Mouse (Mus musculus) kidney, postnatal 14 days (tissue): ENCODE results near the gene Pex5l.

Experiments used
- DNase-seq: peaks from one replicate; pipeline ENCODE4 v3.0.0; 2022; ENCODE audit warnings: mixed read lengths

The Pex5l gene

GRCm38 (mm10) chr3:33061428-33061827, 81.6 kb downstream of the Pex5l start:
- no peak for DNase-seq

- DNase-seq = no peak
Observed at GRCm38 (mm10) chr3:33061016-33061415, 82.0 kb downstream of the Pex5l start.

GRCm38 (mm10) chr3:33060343-33060937, 82.6 kb downstream of the Pex5l start:
- no peak for DNase-seq

GRCm38 (mm10) chr3:33048304-33048703, 94.7 kb downstream of the Pex5l start:
- no peak for DNase-seq

GRCm38 (mm10) chr3:33044799-33045106, 98.3 kb downstream of the Pex5l start:
- DNase-seq = no peak

GRCm38 (mm10) chr3:33043896-33044798, 98.9 kb downstream of the Pex5l start:
- DNase-seq = no peak

- no peak for DNase-seq
Observed at GRCm38 (mm10) chr3:33024566-33024965, 118.5 kb downstream of the Pex5l start.

GRCm38 (mm10) chr3:33003901-33004300, 139.1 kb downstream of the Pex5l start:
- no peak for DNase-seq

- DNase-seq = no peak
Observed at GRCm38 (mm10) chr3:33001769-33002168, 141.3 kb downstream of the Pex5l start.

GRCm38 (mm10) chr3:33000383-33001015, 142.5 kb downstream of the Pex5l start:
- DNase-seq = no peak

- no peak for DNase-seq
Observed at GRCm38 (mm10) chr3:32991713-32992575, 151.1 kb downstream of the Pex5l start.

- no peak for DNase-seq
Observed at GRCm38 (mm10) chr3:32987806-32988205, 155.2 kb downstream of the Pex5l start.

GRCm38 (mm10) chr3:32985141-32985540, 157.9 kb downstream of the Pex5l start:
- DNase-seq = no peak

- no peak for DNase-seq
Observed at GRCm38 (mm10) chr3:32979981-32980380, 163.1 kb downstream of the Pex5l start.

GRCm38 (mm10) chr3:32979238-32979637, 163.8 kb downstream of the Pex5l start:
- DNase-seq = no peak

GRCm38 (mm10) chr3:32970257-32970656, 172.8 kb downstream of the Pex5l start:
- no peak for DNase-seq

GRCm38 (mm10) chr3:32968671-32969425, 174.2 kb downstream of the Pex5l start:
- DNase-seq = no peak

- no peak for DNase-seq
Observed at GRCm38 (mm10) chr3:32965528-32965927, 177.5 kb downstream of the Pex5l start.

GRCm38 (mm10) chr3:32961494-32961893, 181.6 kb downstream of the Pex5l start:
- DNase-seq = no peak

GRCm38 (mm10) chr3:32951382-32951781, 191.7 kb downstream of the Pex5l start:
- DNase-seq = no peak

- DNase-seq = no peak
Observed at GRCm38 (mm10) chr3:32947486-32947885, 195.6 kb downstream of the Pex5l start.

GRCm38 (mm10) chr3:32939802-32940501, 203.1 kb downstream of the Pex5l start:
- DNase-seq = no peak
